Mouse (Mus musculus): Measurements from ENCODE around the gene Disp1. TPM values are rescaled to one million over a fixed set of nuclear protein-coding genes. Genes with fewer than 3 reads are reported as not detected.
A peak's percentile ranks its signal among the peaks of the same experiment; 100 is the strongest.

Gene Disp1
- total RNA-seq, 2 experiments from 2014 or later: 5.7 to 10.7 TPM

DNA sequence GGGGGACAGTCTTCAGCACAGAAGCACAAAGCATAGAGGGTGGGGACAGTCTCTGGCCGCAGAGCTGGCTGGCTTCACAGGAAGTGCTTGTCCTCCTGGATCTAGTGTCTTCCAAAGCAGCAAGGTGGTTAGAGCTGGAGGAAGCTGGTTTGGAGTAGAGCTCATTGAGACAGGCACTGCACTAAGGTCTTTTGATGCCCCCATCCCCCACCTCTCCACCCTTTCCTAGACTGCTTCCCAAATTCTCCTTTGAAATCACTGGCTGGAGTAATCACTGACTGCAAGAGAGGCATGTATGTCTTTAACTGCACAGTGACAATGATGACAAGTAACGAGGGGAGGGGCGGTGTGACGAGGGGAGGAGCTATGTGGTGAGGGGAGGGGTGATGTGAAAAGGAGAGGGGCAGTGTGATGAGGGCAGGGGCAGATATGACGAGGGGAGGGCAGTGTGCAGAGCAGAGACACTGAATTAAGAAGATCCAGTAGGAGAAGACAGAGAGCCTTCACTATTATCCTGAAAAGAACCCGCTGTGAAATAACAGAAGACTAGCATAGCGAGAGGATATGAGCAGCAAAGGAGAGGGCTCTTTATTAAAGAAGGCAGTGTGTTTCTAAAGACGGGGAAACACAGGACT is 125.8 kb downstream of the Disp1 start:
- ATAC-seq (ENCODE audit: poor library complexity, severe bottlenecking): no peak

DNA sequence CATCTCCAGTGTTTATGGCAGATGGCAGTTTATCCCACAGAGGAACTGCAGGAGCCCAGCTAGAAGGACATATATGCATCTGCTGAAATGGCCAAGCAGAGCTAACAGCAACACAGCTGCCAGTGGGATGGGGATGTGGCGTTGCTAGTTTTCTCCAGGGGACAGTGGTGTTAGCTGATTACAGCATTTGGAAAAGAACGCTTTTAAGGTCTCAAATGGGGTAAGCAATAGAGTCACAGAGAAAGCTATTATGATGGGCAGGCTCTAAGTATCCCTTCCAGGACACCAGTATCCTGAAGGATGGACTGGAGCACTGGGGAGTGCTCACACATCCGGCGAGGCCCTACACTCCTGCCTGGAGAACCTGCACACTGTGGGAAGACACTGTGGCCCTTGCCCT is 129.0 kb downstream of the Disp1 start:
- no peak for ATAC-seq (ENCODE audit: poor library complexity, severe bottlenecking)

DNA sequence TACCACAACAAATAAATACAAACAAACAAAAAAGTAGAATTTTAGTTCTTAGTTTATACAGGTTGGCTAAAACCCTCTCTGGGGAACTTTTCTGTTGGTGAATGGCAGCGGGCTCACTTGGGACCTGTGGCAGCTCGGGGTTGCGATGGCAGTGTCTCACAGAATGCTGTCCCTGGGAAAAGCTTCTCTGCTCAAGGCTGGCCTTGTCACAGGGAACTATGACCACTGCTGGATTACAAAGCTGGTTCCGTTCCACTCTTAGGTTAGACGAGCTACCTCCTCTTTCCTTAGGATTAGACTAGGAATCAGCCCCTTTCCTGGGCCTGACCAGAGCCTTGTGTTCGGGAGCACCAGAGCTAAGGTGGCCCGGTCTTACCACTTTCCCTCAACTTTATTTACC is 130.1 kb downstream of the Disp1 start:
- no peak for ATAC-seq (ENCODE audit: poor library complexity, severe bottlenecking)

DNA sequence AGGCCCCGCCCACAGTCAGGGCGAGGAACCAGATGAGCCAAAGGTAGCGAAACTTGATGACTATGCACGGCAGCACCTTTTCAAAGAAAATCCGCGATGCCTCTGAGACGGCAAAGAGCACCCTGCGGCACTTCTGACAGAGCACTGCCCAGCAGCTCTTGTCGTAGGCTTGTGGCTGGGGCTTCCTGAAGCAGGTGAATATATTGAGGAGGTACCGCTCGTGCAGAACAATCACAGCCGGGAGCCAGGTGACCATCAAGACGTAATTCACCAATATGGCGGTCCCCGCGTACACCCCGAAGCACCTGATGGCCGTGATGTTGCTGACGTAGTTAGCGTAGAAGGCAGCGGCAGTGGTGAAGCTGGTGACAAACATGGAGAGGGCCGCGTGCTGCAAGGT is 132.7 kb downstream of the Disp1 start:
- no peak for ATAC-seq (ENCODE audit: poor library complexity, severe bottlenecking)

DNA sequence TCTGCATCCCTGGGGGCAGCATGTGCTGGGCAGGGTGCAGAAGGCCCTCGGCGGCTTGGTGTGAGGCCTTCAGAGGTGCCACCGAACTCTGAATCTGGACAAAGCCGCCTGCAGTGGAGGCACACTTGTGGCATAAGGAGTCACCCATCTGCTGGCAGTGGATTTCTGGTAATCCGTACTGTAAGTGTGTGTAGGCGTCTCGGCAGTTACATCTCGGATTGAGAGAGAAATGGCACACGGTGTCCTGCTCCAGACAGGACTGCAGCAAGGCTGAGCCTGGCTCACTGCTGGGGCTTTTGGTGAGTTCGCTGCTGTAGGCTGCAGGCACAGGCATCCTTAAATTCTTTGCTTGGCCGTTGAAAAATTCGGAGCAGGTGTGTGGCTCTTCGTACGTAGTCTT is 134.5 kb downstream of the Disp1 start:
- no peak for ATAC-seq (ENCODE audit: poor library complexity, severe bottlenecking)

DNA sequence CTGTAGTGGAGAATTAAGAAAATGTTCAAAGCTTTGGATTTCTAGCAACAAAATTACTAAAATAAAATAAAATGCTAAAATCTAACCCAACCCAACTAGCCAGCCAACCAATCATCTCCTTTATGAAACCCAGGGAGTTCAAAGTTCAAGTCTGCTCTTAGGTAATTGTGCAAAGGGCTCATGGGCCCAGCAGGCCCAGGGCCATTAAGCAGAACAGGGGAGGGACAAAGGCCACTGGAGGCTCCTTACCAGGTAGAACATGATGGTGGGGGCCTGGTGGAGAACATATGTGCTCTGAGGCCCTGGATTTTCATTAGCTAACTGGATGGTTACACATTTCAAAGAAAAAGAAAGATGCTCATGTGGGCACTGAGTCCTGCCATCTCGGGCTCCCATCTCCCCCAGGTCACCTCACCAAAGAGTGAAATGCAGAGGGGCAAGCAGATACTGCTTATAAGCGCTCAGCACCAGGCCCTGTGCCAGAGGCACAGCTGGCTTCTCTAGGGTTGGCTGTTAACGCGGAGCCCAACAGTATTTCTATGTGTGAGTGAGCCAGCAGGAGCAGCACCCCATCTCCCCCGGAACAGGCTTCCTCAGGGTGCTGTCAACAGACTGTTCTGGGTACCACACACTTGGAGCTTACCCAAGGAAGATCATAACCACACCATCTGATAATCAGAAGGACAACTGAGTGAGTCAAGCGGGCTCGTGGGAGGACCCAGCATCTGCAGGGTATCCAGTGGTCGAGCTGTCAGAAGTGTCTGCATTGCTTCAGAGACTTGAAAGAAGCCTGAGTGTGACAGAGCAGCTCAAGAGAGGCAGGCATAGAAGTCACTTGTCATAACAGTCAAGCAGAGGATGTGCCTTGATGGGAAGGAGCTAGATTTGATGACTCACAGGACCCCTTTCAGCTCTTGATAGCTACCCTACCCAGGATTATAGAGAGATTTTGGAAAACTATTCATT is 137.0 kb downstream of the Disp1 start:
- ATAC-seq (ENCODE audit: poor library complexity, severe bottlenecking): no peak

DNA sequence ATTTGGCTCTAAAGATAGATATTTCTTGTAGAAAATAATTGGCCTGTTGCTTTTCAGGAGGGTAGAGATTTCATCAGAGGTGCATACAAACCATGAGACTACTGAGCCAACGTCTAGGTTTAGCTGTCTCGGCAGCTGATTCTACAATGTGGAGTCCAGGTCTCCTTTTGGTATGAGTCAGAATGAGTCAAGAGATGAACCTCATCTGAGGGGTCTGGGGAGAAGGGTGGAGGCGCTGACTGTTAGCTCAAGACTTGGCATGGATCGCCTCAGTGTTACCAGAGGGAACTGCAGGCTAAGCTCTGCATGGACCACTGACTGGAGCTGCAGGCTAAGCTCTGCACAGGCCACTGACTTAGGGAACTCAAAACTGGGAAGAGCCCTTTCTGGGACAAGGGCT is 138.9 kb downstream of the Disp1 start:
- no peak for ATAC-seq (ENCODE audit: poor library complexity, severe bottlenecking)

DNA sequence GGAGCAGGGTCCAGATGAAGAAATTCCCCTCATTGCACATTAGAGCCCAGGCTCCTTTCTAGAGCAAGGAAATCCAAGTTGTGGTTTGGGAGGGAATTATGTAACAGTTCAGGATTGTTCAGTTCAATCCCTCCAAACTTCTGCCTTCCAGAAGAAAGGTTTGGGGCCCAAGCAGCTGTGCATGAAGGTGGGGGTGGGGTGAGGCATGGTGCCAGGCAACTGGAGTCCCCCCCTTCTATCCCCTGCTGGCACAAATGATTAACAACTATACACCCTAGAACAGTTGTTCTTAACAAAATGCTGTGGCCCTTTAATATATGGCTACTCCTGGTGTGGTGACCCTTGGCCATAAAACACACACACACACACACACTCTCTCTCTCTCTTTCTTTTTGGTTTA is 140.2 kb downstream of the Disp1 start:
- no peak for ATAC-seq (ENCODE audit: poor library complexity, severe bottlenecking)

DNA sequence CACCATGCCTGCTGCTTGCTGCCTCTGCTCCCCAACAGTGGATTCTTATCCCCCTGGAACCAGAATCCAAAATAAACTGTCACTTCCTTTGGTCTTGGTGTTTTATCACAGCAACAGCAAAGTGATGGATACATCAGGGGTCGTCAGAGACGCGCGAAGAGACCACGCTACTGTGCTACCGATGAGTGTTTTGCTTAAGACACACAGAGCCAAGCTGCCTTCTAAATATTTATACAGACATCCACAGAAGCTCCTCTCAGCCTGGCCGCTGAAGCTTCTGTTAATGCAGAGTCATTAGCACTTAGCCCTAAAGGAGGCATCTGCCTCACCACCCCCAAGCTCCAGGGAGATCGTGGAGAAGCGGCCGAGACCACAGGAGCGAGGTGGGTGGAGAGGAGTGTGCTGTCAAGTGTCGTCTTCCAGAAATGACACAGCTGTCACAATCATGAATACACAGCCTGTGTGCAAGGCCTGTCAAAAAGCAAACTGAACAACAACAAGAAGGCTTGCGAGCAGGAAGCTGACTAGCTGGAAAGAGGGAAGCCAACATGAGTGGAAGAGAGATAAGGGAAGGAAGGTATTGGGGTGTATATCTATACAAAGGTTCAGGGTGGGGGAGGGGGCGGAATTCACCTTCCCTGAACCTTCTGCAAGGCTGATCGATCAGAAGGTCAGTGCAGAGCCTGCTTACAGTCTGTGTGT is 146.1 kb downstream of the Disp1 start:
- ATAC-seq (ENCODE audit: poor library complexity, severe bottlenecking): no peak

DNA sequence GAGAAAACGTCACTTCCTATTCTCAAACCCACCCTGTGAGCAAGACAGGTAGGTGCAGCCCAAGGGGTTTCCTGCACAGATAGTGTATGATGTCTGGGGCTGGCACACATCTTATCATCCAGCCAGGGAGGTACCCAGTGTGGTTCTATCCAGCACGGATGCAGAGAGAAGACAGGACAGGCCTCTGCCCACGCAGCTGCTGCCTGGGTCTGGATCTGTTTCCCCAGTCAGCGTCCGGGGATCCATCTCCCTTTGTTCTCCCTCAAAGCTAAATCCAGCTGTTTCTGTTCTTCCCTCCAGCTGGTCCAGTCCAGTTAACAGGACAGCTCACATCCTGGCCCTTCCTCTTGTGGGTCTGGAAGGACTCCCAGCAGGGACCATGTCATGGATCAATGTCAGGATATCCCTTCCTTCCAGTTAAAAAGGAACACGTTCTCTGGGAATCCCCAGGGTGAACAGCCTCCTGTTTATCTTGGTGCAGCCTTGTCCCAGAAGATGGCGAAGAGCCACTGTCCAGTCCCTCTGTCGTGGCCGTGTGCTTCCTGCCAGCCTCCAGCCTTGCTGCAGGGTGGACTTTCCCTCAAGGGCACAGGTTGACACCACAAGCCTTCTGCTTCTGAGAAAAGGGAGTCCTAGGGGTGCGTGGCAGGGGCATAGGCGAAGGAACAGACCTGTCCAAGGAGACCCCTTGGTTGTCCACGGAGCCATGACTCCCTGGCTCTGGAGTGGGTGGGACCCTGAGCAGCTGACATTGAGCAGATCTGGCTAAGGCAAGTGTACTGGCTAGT is 148.9 kb downstream of the Disp1 start:
- ATAC-seq (ENCODE audit: poor library complexity, severe bottlenecking): no peak

DNA sequence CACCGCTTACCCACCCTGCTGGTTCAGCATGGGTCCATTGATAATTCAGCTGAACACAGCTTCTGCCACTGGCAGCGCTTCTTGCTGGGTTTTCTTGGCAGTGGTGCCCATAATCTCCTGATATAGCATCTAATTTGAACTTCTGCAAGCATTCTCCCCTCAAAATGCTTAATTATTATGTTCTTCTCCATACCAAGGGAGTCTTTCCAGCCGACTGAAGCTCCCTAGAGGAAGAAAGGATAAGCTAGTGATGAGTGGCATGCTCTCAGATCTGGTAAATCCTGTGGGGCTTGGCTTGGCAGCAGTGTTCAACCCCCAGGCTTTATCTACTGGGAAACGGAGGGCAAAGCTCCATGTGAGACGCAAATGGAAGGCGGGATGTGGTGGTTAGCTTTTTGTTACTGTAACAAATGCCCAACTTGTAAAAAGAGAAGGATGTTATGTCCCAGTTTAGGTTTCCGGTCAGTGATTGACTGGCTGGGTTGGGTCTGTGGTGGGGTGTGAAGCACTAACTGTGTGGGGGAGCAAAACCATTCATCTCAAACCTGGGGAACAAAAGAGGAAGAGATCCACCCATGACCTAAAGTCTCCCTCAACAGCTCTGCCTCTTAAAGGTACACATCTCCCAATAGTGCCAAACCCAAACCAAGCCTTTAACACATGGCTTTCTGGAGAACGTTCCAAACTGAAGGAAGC is 151.2 kb downstream of the Disp1 start:
- peak; percentile 76 for ATAC-seq (ENCODE audit: poor library complexity, severe bottlenecking)

DNA sequence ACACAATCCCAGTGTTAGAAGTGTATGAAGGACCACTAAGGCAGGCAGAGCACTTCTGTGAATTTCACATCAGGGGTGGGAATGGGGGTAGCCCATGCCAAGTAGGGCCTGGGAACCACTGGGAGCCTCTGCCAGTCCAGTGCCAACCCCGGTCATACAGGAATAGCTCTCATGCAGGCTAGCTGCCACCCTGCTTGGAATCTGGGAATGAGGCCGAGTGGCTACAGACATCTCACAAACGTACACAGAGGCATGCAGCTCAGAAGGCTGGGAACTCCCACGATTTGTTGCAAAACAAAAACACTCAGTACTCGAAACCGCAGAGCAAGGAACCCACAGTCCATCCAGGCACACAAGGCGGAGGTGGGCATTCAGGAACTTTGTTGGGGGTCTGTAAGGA is 153.5 kb downstream of the Disp1 start:
- ATAC-seq (ENCODE audit: poor library complexity, severe bottlenecking): no peak

DNA sequence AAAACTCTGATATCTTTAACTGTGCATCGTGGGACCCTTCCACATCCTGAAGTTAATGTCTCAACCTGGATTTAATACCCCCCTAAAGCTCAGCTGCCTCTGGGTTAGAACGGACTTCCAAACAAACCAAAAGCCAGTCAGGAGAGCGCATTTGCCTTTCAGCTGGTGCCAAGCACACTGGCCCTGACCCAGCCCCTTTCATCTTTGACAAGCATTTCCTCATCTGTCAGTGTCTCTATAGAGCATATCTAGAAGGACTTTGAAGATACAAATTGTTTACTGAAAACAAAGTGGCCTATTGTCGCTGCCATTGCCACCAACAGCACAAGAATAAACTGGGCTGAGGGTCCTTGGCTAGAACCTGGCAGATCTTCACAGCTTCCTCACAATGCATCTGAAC is 154.3 kb downstream of the Disp1 start:
- no peak for ATAC-seq (ENCODE audit: poor library complexity, severe bottlenecking)

DNA sequence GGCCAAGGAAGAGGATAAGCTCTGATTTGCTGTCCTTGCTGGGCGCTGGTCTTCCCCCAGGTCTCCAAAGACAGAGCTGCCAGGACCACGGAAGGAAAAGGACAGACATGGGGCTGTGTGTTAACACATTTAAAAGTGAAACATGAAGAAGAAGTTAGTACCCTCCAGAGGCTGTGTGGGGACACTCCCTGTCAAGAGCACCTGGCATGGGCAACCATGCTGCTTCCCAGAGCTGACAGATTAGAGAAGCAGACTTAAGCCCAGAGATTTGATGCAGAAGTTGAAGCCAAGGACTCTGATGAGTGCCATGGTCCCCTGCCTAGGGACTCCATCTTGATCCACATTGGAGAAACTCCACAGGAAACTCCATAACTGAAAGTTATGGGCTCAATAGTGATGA is 160.7 kb downstream of the Disp1 start:
- no peak for ATAC-seq (ENCODE audit: poor library complexity, severe bottlenecking)

DNA sequence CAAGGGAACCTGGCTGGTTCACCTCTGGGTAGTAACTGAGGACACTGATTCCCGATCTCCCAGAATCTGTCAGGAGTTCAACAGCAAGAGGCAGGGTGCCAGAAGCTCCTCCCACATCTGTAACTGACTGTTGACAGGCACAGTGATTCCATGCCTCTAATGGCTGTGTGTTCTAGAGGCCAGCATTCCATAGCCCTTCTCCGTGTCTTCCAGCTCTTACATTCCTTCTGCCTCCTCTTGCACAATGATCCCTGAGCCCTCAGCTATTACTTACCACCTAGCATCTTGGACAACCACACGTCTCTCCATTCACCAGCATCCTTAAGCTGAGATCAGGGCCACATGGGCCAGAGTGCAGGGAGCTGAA is 165.1 kb downstream of the Disp1 start:
- ATAC-seq (ENCODE audit: poor library complexity, severe bottlenecking): no peak

DNA sequence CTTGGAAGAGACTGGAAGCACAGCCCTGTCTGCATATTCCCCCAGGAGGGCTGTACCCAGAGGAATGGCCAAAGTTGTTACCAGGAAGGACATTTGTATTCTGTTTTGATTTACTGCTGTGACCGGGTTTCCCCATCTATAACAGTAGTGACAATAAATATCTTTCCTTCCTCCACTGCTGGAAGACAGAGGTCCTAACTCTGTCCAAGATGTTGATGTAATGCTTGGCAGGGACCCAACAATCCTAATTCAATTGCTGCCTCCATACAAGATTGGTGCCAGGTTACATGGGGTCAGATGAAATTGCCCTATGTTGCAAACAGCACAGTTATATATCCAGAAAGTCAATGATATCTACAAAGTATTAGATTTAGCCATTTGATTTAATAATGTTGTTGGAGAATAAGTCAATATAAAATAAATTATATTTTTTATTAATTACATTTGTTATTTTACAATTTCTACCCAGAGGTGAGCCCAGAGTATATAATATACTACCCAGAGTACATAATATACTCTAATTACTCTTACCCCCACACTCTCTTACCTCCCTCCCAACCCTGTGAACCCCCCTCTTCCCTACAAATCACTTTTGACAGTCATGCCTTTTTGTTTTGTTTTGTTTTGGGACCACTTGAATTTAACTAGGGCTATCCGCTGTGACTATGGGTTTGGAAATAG is 165.6 kb downstream of the Disp1 start:
- no peak for ATAC-seq (ENCODE audit: poor library complexity, severe bottlenecking)

DNA sequence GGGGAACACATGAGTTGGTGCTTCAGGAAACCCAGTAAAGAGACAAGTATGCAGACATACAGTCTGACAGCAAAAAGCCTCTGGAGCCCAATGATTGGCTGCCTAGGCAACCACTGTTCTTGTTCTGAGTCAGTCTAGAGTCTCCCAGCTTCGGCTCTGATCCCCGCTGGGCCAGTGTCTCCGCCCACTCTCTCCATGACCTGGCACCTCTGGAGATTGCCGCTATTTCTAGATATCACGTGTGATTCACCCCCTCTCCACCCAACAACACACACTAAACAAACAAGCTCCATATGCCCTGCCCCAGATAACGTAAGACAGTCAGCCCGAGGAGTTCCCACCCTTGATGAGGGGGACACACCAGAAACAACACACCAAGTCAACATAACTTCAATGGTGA is 168.7 kb downstream of the Disp1 start:
- ATAC-seq (ENCODE audit: poor library complexity, severe bottlenecking): no peak

DNA sequence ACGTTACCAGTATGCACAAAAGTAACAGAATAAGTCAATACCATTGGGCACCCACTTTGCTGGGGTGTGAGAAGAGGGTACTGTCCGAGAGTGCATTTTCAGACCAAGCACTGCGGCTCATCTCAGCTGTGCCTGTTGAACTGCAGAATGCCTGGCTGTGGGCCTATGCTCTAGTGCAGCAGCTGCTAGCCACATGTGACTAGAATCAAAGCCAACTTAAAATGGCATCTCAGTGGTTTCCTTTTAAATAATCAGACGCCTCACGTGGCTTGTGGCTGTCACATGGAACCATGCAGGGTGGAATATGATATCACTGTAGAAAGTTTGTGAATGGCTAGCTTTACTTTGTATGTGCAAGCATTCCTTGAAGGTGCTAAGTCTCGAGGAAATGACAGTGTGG is 172.0 kb downstream of the Disp1 start:
- no peak for ATAC-seq (ENCODE audit: poor library complexity, severe bottlenecking)

DNA sequence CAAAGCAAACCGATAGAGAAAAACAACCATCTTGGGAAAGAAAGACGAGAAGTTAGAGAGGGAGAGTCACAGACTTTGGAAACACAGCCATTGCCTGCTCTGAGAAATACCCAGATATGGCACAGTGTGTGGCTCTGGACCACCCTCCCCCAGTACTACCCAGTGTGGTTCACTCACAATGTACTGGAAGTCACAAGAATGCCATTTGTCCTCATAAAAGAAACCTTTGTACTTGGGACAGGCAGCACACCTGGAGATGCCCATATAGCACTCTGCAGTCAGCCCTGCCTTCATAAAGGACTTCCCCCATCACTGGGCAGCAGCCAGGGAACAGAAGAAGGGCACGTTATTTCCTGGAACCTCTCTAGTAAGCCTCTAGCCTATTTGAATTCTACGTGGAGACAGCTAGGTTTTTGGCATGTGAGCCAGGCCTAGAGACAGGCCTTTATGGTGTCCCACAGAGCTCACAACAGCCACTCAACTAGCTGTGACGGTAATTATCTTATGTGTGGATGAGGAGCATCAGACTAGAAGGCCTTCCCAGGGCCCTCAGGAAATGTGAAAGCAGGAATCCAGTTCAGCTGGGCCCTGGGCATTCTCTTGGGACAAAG is 173.3 kb downstream of the Disp1 start:
- ATAC-seq (ENCODE audit: poor library complexity, severe bottlenecking): no peak
